Mouse (Mus musculus): ENCODE data around the gene Nfia. TPM values are rescaled to one million over a fixed set of nuclear protein-coding genes. Genes with fewer than 3 reads are reported as not detected.

The Nfia gene
- polyA plus RNA-seq, 1 experiment from 2014 or later: 27.6 TPM

- H3K27me3 ChIP-seq (ENCODE audit: control insufficient read depth, insufficient read depth, low read length): no peaks in the 10 kb centered on the region
- H3K9ac ChIP-seq (ENCODE audit: low read length): no peak overlapping the region
- H3K36me3 ChIP-seq (ENCODE audit: control insufficient read depth, insufficient read depth, low read length): no peaks in the 10 kb centered on the region
- peaks cover 7% of the 10 kb centered on the region for H3K4me1 ChIP-seq (ENCODE audit: control insufficient read depth, insufficient read depth, low read length)
- no peaks in the 10 kb centered on the region for H3K9me3 ChIP-seq (ENCODE audit: control insufficient read depth, low read length)
- H3K4me2 ChIP-seq (ENCODE audit: low read depth, severe bottlenecking): no peak overlapping the region
- ATAC-seq (ENCODE audit: insufficient number of reproducible peaks, low FRiP score, low TSS enrichment, low read depth) (no peak), DNase-seq (ENCODE audit: low spot score) (no peak)
- no peak overlapping the region for H3K27ac ChIP-seq (replicated peaks; ENCODE audit: low read depth, low read length)
- 3% methylated on average over 1 of the region's 1 CpGs for WGBS
- H3K4me3 ChIP-seq (ENCODE audit: low read depth, low read length): no peak overlapping the region
Observed at GRCm38 (mm10) chr4:98080586-98080985, 308.1 kb downstream of the Nfia start.

- ATAC-seq (ENCODE audit: insufficient number of reproducible peaks, low FRiP score, low TSS enrichment, low read depth): no peak
- Histone ChIP-seq H3K27ac (replicated peaks; ENCODE audit: low read depth, low read length) (no peak overlapping the region), H3K4me3 (ENCODE audit: low read depth, low read length) (no peak overlapping the region), H3K4me1 (ENCODE audit: control insufficient read depth, insufficient read depth, low read length) (peaks cover 10% of the 10 kb centered on the region), H3K27me3 (ENCODE audit: control insufficient read depth, insufficient read depth, low read length) (no peaks in the 10 kb centered on the region), H3K9ac (ENCODE audit: low read length) (no peak overlapping the region), H3K4me2 (ENCODE audit: low read depth, severe bottlenecking) (no peak overlapping the region), H3K36me3 (ENCODE audit: control insufficient read depth, insufficient read depth, low read length) (no peaks in the 10 kb centered on the region), H3K9me3 (ENCODE audit: control insufficient read depth, low read length) (no peaks in the 10 kb centered on the region)
- WGBS: 2% methylated on average over 1 of the region's 1 CpGs
- no peak for DNase-seq (ENCODE audit: low spot score)
Observed at GRCm38 (mm10) chr4:98081962-98082361, 309.4 kb downstream of the Nfia start.

- H3K4me3 ChIP-seq (ENCODE audit: low read depth, low read length): no peak overlapping the region
- ATAC-seq (ENCODE audit: insufficient number of reproducible peaks, low FRiP score, low TSS enrichment, low read depth): no peak
- no peaks in the 10 kb centered on the region for H3K27me3 ChIP-seq (ENCODE audit: control insufficient read depth, insufficient read depth, low read length)
- no peak overlapping the region for H3K27ac ChIP-seq (replicated peaks; ENCODE audit: low read depth, low read length)
- peaks cover 11% of the 10 kb centered on the region for H3K4me1 ChIP-seq (ENCODE audit: control insufficient read depth, insufficient read depth, low read length)
- DNase-seq (ENCODE audit: low spot score): no peak
- no peak overlapping the region for H3K4me2 ChIP-seq (ENCODE audit: low read depth, severe bottlenecking)
- no peak overlapping the region for H3K9ac ChIP-seq (ENCODE audit: low read length)
- H3K36me3 ChIP-seq (ENCODE audit: control insufficient read depth, insufficient read depth, low read length): no peaks in the 10 kb centered on the region
- no peaks in the 10 kb centered on the region for H3K9me3 ChIP-seq (ENCODE audit: control insufficient read depth, low read length)
- 88% methylated on average over 4 of the region's 4 CpGs for WGBS
Observed at GRCm38 (mm10) chr4:98082512-98082911, 310.0 kb downstream of the Nfia start.

GRCm38 (mm10) chr4:98085060-98085459 is 312.5 kb downstream of the Nfia start:
- 88% methylated on average over 6 of the region's 6 CpGs for WGBS
- no peak for ATAC-seq (ENCODE audit: insufficient number of reproducible peaks, low FRiP score, low TSS enrichment, low read depth)
- no peaks in the 10 kb centered on the region for H3K9me3 ChIP-seq (ENCODE audit: control insufficient read depth, low read length)
- DNase-seq (ENCODE audit: low spot score): no peak
- H3K4me3 ChIP-seq (ENCODE audit: low read depth, low read length): no peak overlapping the region
- no peak overlapping the region for H3K4me2 ChIP-seq (ENCODE audit: low read depth, severe bottlenecking)
- H3K9ac ChIP-seq (ENCODE audit: low read length): no peak overlapping the region
- no peak overlapping the region for H3K27ac ChIP-seq (replicated peaks; ENCODE audit: low read depth, low read length)
- no peaks in the 10 kb centered on the region for H3K27me3 ChIP-seq (ENCODE audit: control insufficient read depth, insufficient read depth, low read length)
- H3K36me3 ChIP-seq (ENCODE audit: control insufficient read depth, insufficient read depth, low read length): no peaks in the 10 kb centered on the region
- H3K4me1 ChIP-seq (ENCODE audit: control insufficient read depth, insufficient read depth, low read length): peaks cover 13% of the 10 kb centered on the region

- Histone ChIP-seq H3K4me2 (ENCODE audit: low read depth, severe bottlenecking) (no peak overlapping the region), H3K27me3 (ENCODE audit: control insufficient read depth, insufficient read depth, low read length) (no peaks in the 10 kb centered on the region), H3K27ac (replicated peaks; ENCODE audit: low read depth, low read length) (no peak overlapping the region), H3K36me3 (ENCODE audit: control insufficient read depth, insufficient read depth, low read length) (no peaks in the 10 kb centered on the region), H3K4me3 (ENCODE audit: low read depth, low read length) (no peak overlapping the region), H3K4me1 (ENCODE audit: control insufficient read depth, insufficient read depth, low read length) (peaks cover 17% of the 10 kb centered on the region; the same call in 1 of the 2 replicates), H3K9me3 (ENCODE audit: control insufficient read depth, low read length) (no peaks in the 10 kb centered on the region), H3K9ac (ENCODE audit: low read length) (no peak overlapping the region)
- WGBS: 70% methylated on average over 4 of the region's 4 CpGs
- ATAC-seq (ENCODE audit: insufficient number of reproducible peaks, low FRiP score, low TSS enrichment, low read depth) (no peak), DNase-seq (ENCODE audit: low spot score) (no peak)
Observed at GRCm38 (mm10) chr4:98086976-98087375, 314.4 kb downstream of the Nfia start.

GRCm38 (mm10) chr4:98089985-98090384 is 317.5 kb downstream of the Nfia start:
- Histone ChIP-seq H3K4me1 (ENCODE audit: control insufficient read depth, insufficient read depth, low read length) (peaks cover 30% of the 10 kb centered on the region), H3K9me3 (ENCODE audit: control insufficient read depth, low read length) (no peaks in the 10 kb centered on the region), H3K4me3 (ENCODE audit: low read depth, low read length) (no peak overlapping the region), H3K27ac (replicated peaks; ENCODE audit: low read depth, low read length) (no peak overlapping the region), H3K4me2 (ENCODE audit: low read depth, severe bottlenecking) (no peak overlapping the region), H3K36me3 (ENCODE audit: control insufficient read depth, insufficient read depth, low read length) (no peaks in the 10 kb centered on the region), H3K27me3 (ENCODE audit: control insufficient read depth, insufficient read depth, low read length) (no peaks in the 10 kb centered on the region), H3K9ac (ENCODE audit: low read length) (no peak overlapping the region)
- no peak for DNase-seq (ENCODE audit: low spot score)
- WGBS: 75% methylated on average over 6 of the region's 6 CpGs
- no peak for ATAC-seq (ENCODE audit: insufficient number of reproducible peaks, low FRiP score, low TSS enrichment, low read depth)

- DNase-seq (ENCODE audit: low spot score) (no peak), ATAC-seq (ENCODE audit: insufficient number of reproducible peaks, low FRiP score, low TSS enrichment, low read depth) (no peak)
- H3K27ac ChIP-seq (replicated peaks; ENCODE audit: low read depth, low read length): no peak overlapping the region
- H3K36me3 ChIP-seq (ENCODE audit: control insufficient read depth, insufficient read depth, low read length): no peaks in the 10 kb centered on the region
- H3K9me3 ChIP-seq (ENCODE audit: control insufficient read depth, low read length): no peaks in the 10 kb centered on the region
- H3K9ac ChIP-seq (ENCODE audit: low read length): no peak overlapping the region
- 76% methylated on average over 3 of the region's 3 CpGs for WGBS
- H3K27me3 ChIP-seq (ENCODE audit: control insufficient read depth, insufficient read depth, low read length): no peaks in the 10 kb centered on the region
- peaks cover 30% of the 10 kb centered on the region for H3K4me1 ChIP-seq (ENCODE audit: control insufficient read depth, insufficient read depth, low read length)
- H3K4me3 ChIP-seq (ENCODE audit: low read depth, low read length): no peak overlapping the region
- H3K4me2 ChIP-seq (ENCODE audit: low read depth, severe bottlenecking): no peak overlapping the region
Observed at GRCm38 (mm10) chr4:98090586-98090985, 318.1 kb downstream of the Nfia start.

GRCm38 (mm10) chr4:98091368-98091827 is 318.9 kb downstream of the Nfia start:
- DNase-seq (ENCODE audit: low spot score): no peak
- Histone ChIP-seq H3K36me3 (ENCODE audit: control insufficient read depth, insufficient read depth, low read length) (no peaks in the 10 kb centered on the region), H3K4me2 (ENCODE audit: low read depth, severe bottlenecking) (no peak overlapping the region), H3K4me1 (ENCODE audit: control insufficient read depth, insufficient read depth, low read length) (peaks cover 30% of the 10 kb centered on the region), H3K27me3 (ENCODE audit: control insufficient read depth, insufficient read depth, low read length) (no peaks in the 10 kb centered on the region), H3K27ac (replicated peaks; ENCODE audit: low read depth, low read length) (peak overlapping the region; percentile 9; the same call in 1 of the 2 replicates), H3K9ac (ENCODE audit: low read length) (no peak overlapping the region), H3K4me3 (ENCODE audit: low read depth, low read length) (no peak overlapping the region), H3K9me3 (ENCODE audit: control insufficient read depth, low read length) (no peaks in the 10 kb centered on the region)
- peak; percentile 54 for ATAC-seq (ENCODE audit: insufficient number of reproducible peaks, low FRiP score, low TSS enrichment, low read depth)
- 51% methylated on average over 4 of the region's 4 CpGs for WGBS

- Histone ChIP-seq H3K27ac (replicated peaks; ENCODE audit: low read depth, low read length) (peak overlapping the region; percentile 36; the same call in 1 of the 2 replicates), H3K9me3 (ENCODE audit: control insufficient read depth, low read length) (no peaks in the 10 kb centered on the region), H3K4me2 (ENCODE audit: low read depth, severe bottlenecking) (no peak overlapping the region), H3K4me1 (ENCODE audit: control insufficient read depth, insufficient read depth, low read length) (peaks cover 26% of the 10 kb centered on the region), H3K9ac (ENCODE audit: low read length) (no peak overlapping the region), H3K27me3 (ENCODE audit: control insufficient read depth, insufficient read depth, low read length) (no peaks in the 10 kb centered on the region), H3K4me3 (ENCODE audit: low read depth, low read length) (no peak overlapping the region), H3K36me3 (ENCODE audit: control insufficient read depth, insufficient read depth, low read length) (no peaks in the 10 kb centered on the region)
- no peak for DNase-seq (ENCODE audit: low spot score)
- ATAC-seq (ENCODE audit: insufficient number of reproducible peaks, low FRiP score, low TSS enrichment, low read depth): no peak
- WGBS: 82% methylated on average over 5 of the region's 5 CpGs
Observed at GRCm38 (mm10) chr4:98091901-98092472, 319.5 kb downstream of the Nfia start.

Data from limb, embryonic 11.5 days (tissue).